Mouse (Mus musculus) intestine, embryonic 15.5 days (tissue): ENCODE data around the gene Man1a2. TPM values are rescaled to one million over a fixed set of nuclear protein-coding genes. Genes with fewer than 3 reads are reported as not detected.

Source experiments
- ATAC-seq: fragments of 200-750 bp; cut with Nextera tagmentation; 2 replicates; pipeline ENCODE4 v1.8.0; 2017; ENCODE audit warnings: moderate TSS enrichment, moderate library complexity
- H3K27ac ChIP-seq: fragments of 300-500 bp; sonication (generic); 2 replicates; pipeline ENCODE4 v1.5.1; 2015; ENCODE audit warnings: mild to moderate bottlenecking, inconsistent platforms
- H3K27me3 ChIP-seq: fragments of 300-500 bp; sonication (generic); replicated peaks from 2 replicates; pipeline ENCODE4 v1.6.1; 2015; ENCODE audit warnings: inconsistent platforms
- H3K36me3 ChIP-seq: fragments of 300-500 bp; sonication (generic); 2 replicates; pipeline ENCODE4 v1.6.1; 2015; ENCODE audit warnings: inconsistent platforms
- H3K4me1 ChIP-seq: fragments of 300-500 bp; sonication (generic); replicated peaks from 2 replicates; pipeline ENCODE4 v1.6.1; 2015; ENCODE audit warnings: inconsistent platforms
- H3K4me2 ChIP-seq: fragments of 300-500 bp; sonication (generic); replicated peaks from 2 replicates; pipeline ENCODE4 v1.6.1; 2015; ENCODE audit warnings: mild to moderate bottlenecking, inconsistent platforms
- H3K4me3 ChIP-seq: fragments of 300-500 bp; sonication (generic); replicated peaks from 2 replicates; pipeline ENCODE4 v1.5.1; 2015; ENCODE audit warnings: inconsistent platforms
- H3K9ac ChIP-seq: fragments of 300-500 bp; sonication (generic); 2 replicates; pipeline ENCODE4 v1.6.1; 2015; ENCODE audit warnings: inconsistent platforms
- H3K9me3 ChIP-seq: fragments of 300-500 bp; sonication (generic); 2 replicates; pipeline ENCODE4 v1.6.1; 2016; ENCODE audit warnings: inconsistent platforms
- WGBS: fragments of 180-500 bp; shearing (Covaris S2); methylation state at CpG from one replicate; pipeline ENCODE4 v1.1.7; 2015; 5-methylcytosine and 5-hydroxymethylcytosine counted together
- polyA plus RNA-seq: library from polyadenylated mRNA; unstranded; fragments of >200 nt; fragmentation: Nextera tagmentation; extraction: Ambion mirVana; gene quantifications from 2 replicates; pipeline ENCODE4 v1.2.1, GENCODE M21; 2015

Man1a2 gene
- polyA plus RNA-seq, 1 experiment from 2014 or later, result 88.8 TPM

DNA sequence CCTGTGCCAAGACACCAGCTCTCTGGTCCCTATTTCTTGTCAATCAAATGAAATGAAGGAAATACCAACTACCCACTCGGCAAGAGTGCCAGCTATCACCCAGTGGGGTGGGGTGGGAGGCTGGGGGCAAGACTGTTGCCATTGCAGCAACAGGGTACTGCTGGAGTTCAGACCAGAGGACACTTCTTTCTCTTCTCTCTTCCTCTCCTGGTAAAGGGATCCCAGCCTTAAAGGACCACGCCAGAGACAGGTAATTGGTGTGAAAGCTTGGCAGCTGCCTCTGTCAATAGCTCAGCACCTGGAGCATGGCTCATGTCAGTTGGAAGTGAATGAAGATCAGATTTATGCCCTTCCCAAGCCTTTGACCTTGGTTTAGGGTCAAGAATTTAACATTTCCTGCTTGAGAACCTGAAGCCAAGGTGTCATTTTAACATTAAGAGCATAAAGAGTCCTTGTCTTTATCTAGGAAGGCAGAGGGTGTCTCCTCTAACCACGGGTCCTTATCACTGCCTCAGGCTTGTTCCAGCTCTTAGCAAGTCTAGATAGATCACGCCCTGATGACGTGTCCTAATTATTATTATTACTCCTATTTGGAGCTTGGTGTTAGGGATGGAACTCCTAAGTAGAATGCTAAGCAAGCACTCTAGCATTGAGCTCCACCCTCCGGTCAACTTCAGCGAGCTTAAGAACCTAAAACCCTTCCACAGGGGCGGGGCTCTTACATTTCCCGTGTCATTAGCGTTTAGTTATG, 138.0 kb downstream of the Man1a2 start:
- Histone ChIP-seq H3K4me2 (no peak overlapping the region), H3K4me1 (no peaks in the 10 kb centered on the region), H3K27ac (no peak overlapping the region), H3K36me3 (no peaks in the 10 kb centered on the region), H3K4me3 (no peak overlapping the region), H3K9ac (no peak overlapping the region), H3K9me3 (no peaks in the 10 kb centered on the region), H3K27me3 (no peaks in the 10 kb centered on the region)
- 74% methylated on average over 10 of the region's 10 CpGs for WGBS
- peak; percentile 63; the same call in 1 of the 2 replicates for ATAC-seq

- H3K36me3 ChIP-seq, result no peaks in the 10 kb centered on the region
- 0 out of 2 replicates have a peak, but pooled peaks cover 4% of the 10 kb centered on the region for H3K4me1 ChIP-seq
- no peak overlapping the region for H3K27ac ChIP-seq
- no peaks in the 10 kb centered on the region for H3K9me3 ChIP-seq
- H3K9ac ChIP-seq, result no peak overlapping the region
- no peak overlapping the region for H3K4me2 ChIP-seq
- 92% methylated on average over 2 of the region's 2 CpGs for WGBS
- no peaks in the 10 kb centered on the region for H3K27me3 ChIP-seq
- no peak for ATAC-seq
- no peak overlapping the region for H3K4me3 ChIP-seq
Observed at GRCm38 (mm10) chr3:100536686-100537085, 148.6 kb downstream of the Man1a2 start.

GRCm38 (mm10) chr3:100535902-100536301, 149.4 kb downstream of the Man1a2 start:
- Histone ChIP-seq H3K4me2 (no peak overlapping the region), H3K4me1 (0 out of 2 replicates have a peak, but pooled peaks cover 4% of the 10 kb centered on the region)
- WGBS, result 54% methylated on average over 4 of the region's 4 CpGs

GRCm38 (mm10) chr3:100535298-100535697, 150.0 kb downstream of the Man1a2 start:
- Histone ChIP-seq H3K27me3 (no peaks in the 10 kb centered on the region), H3K9ac (no peak overlapping the region), H3K4me1 (0 out of 2 replicates have a peak, but pooled peaks cover 4% of the 10 kb centered on the region), H3K36me3 (no peaks in the 10 kb centered on the region), H3K27ac (no peak overlapping the region), H3K4me2 (no peak overlapping the region), H3K4me3 (no peak overlapping the region), H3K9me3 (no peaks in the 10 kb centered on the region)
- WGBS, result 57% methylated on average over 3 of the region's 3 CpGs
- no peak for ATAC-seq

More at GRCm38 (mm10) chr3:100535902-100536301, 149.4 kb downstream of the Man1a2 start:
- Histone ChIP-seq H3K4me3 (no peak overlapping the region), H3K9me3 (no peaks in the 10 kb centered on the region), H3K27me3 (no peaks in the 10 kb centered on the region), H3K36me3 (no peaks in the 10 kb centered on the region), H3K9ac (no peak overlapping the region), H3K27ac (no peak overlapping the region)
- ATAC-seq, result no peak

- 78% methylated on average over 3 of the region's 3 CpGs for WGBS
- Histone ChIP-seq H3K27me3 (no peaks in the 10 kb centered on the region), H3K9ac (no peak overlapping the region)
Observed at GRCm38 (mm10) chr3:100534394-100534793, 150.9 kb downstream of the Man1a2 start.

DNA sequence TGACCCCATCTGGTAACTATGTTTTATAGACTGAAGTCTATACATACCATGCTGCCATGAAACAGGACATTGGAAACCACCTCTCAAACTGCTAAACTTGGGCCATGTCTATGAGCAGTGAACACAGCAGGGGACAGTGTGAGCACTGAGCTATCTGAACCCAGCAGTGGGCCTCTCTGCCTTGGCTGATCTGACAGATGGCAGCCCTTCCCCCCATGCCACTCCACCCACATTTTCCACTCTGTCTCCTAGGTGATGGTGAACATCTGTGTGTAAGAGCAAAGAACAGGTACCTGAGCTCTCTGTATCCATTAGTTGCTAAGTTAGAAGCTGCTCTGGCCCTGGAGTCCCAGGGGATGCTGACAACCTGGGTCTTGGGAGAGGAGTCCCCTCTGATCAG, 151.9 kb downstream of the Man1a2 start:
- Histone ChIP-seq H3K36me3 (no peaks in the 10 kb centered on the region), H3K9me3 (no peaks in the 10 kb centered on the region), H3K4me3 (no peak overlapping the region), H3K9ac (no peak overlapping the region), H3K27me3 (no peaks in the 10 kb centered on the region), H3K27ac (no peak overlapping the region), H3K4me2 (no peak overlapping the region), H3K4me1 (0 out of 2 replicates have a peak, but pooled peaks cover 4% of the 10 kb centered on the region)
- no peak for ATAC-seq

More at GRCm38 (mm10) chr3:100534394-100534793, 150.9 kb downstream of the Man1a2 start:
- Histone ChIP-seq H3K4me2 (no peak overlapping the region), H3K36me3 (no peaks in the 10 kb centered on the region), H3K4me1 (0 out of 2 replicates have a peak, but pooled peaks cover 4% of the 10 kb centered on the region), H3K9me3 (no peaks in the 10 kb centered on the region), H3K4me3 (no peak overlapping the region), H3K27ac (no peak overlapping the region)
- no peak for ATAC-seq

DNA sequence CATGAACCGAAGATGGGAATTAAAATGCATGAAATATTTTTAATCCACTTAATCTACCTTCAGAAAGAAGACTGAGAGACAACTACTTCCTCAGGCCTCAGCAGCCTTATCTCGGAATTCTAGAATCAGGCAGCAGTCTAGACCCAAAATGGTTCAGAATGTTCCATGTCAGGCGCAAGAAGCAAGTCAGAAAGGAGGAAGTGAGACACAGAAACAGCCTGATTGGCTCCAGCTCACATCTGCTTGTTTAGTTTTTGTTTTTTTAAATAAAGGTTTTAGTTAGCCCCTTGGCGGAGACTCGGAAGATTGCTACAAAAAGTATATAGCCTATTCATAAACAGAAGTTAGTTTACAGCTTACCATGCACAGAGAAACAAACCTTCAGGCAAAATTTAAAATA, 154.4 kb downstream of the Man1a2 start:
- 80% methylated on average over 5 of the region's 5 CpGs for whole genome bisulfite sequencing
- Histone ChIP-seq H3K4me1 (0 out of 2 replicates have a peak, but pooled peaks cover 4% of the 10 kb centered on the region), H3K27me3 (no peaks in the 10 kb centered on the region), H3K27ac (no peak overlapping the region), H3K9ac (no peak overlapping the region), H3K36me3 (no peaks in the 10 kb centered on the region), H3K4me3 (no peak overlapping the region), H3K9me3 (no peaks in the 10 kb centered on the region), H3K4me2 (no peak overlapping the region)
- no peak for ATAC-seq

DNA sequence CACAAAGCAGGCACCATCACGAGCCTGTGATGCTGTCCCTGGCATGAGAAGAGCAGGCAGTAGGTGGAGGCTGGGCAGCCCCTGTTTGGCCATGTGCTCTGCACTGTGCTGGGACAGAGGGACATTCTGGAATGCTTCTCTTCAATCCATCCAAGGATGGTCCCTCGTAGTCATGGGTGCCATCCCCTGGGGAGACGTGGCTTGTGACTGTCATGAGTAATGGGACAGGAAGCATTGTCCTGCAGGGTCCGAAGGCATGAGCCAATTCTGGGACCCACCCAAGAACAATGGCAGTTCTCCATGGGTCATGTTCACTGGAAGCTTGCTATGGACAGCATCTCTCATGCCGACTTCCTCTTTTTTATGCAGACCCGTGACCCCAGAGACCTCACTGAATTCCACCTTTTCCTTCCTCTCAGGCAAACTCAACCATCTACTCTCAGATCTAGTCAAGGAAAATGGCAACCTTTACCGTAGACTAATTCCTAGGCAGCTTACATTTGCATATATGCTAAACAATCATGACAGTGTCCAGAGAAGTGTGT, 155.0 kb downstream of the Man1a2 start:
- no peak overlapping the region for H3K4me2 ChIP-seq
- no peak overlapping the region for H3K4me3 ChIP-seq
- WGBS, result 76% methylated on average over 7 of the region's 7 CpGs
- 0 out of 2 replicates have a peak, but pooled peaks cover 4% of the 10 kb centered on the region for H3K4me1 ChIP-seq
- no peak for ATAC-seq
- H3K27ac ChIP-seq, result no peak overlapping the region
- H3K9ac ChIP-seq, result no peak overlapping the region
- H3K9me3 ChIP-seq, result no peaks in the 10 kb centered on the region
- no peaks in the 10 kb centered on the region for H3K36me3 ChIP-seq
- H3K27me3 ChIP-seq, result no peaks in the 10 kb centered on the region

- Histone ChIP-seq H3K4me2 (no peak overlapping the region), H3K27me3 (no peaks in the 10 kb centered on the region), H3K27ac (no peak overlapping the region), H3K4me1 (no peaks in the 10 kb centered on the region), H3K9ac (no peak overlapping the region), H3K4me3 (no peak overlapping the region), H3K36me3 (no peaks in the 10 kb centered on the region), H3K9me3 (no peaks in the 10 kb centered on the region)
- no peak for ATAC-seq
- WGBS, result 76% methylated on average over 7 of the region's 7 CpGs
Observed at GRCm38 (mm10) chr3:100522671-100523070, 162.6 kb downstream of the Man1a2 start.

DNA sequence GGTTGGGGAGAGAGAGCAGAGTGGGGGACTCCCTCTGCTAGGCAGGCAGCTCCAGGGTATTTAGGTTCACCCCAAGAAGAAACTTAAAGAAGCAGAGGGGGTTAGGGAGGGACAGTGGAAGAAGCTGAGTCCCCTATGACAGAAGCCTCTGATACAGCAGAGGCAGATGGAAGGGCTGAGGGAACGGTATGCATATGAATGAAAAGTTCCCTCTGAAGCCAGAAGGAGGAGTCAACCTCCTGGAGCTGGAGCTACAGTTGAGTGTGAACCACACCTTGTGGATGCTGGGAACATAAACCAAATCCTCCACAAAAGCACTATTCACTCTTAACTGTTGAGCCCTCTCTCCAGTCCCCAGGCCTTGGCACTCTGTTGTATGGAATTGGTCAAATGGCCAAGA, 163.7 kb downstream of the Man1a2 start:
- Histone ChIP-seq H3K4me1 (no peaks in the 10 kb centered on the region), H3K4me3 (no peak overlapping the region), H3K9ac (no peak overlapping the region), H3K9me3 (no peaks in the 10 kb centered on the region), H3K4me2 (no peak overlapping the region), H3K27ac (no peak overlapping the region), H3K27me3 (no peaks in the 10 kb centered on the region), H3K36me3 (no peaks in the 10 kb centered on the region)
- no peak for ATAC-seq
- 52% methylated on average over 1 of the region's 1 CpGs for WGBS

- 82% methylated on average over 5 of the region's 5 CpGs for WGBS
- Histone ChIP-seq H3K4me1 (no peaks in the 10 kb centered on the region), H3K27ac (no peak overlapping the region), H3K4me3 (no peak overlapping the region), H3K36me3 (no peaks in the 10 kb centered on the region), H3K9me3 (no peaks in the 10 kb centered on the region), H3K9ac (no peak overlapping the region), H3K27me3 (no peaks in the 10 kb centered on the region), H3K4me2 (no peak overlapping the region)
- ATAC-seq, result no peak
Observed at GRCm38 (mm10) chr3:100515754-100516141, 169.6 kb downstream of the Man1a2 start.

DNA sequence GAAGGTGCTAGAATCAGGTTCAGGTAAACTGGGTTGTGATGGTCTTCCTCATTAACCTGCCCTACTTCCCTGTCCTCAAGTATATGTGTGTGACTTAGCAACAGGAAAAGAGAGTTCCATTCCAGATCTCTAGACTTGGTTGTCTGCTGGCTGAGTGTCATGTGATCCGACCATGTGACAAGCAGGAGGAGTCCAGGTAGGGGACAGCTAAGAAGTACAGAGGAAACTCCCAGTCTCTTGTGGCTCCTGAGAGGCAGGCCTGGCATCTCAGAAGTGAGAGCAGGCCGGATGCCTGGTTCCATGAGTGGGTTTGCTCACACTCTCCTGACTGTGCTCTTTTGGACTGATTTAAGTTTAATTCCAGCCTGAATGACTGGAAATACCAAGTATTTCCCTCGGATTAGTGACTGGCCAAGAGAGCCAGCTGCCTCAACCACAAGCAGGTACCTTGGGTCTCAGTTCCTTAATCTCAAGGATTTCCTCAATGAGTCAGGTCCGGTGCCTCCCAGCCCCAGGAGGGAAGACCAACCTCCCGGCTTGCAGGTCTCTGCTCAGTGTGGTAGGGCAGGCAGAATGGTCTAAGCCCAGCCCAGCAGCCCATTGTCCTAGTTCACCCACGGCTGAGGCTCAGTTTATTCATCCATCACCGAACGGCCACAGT, 170.1 kb downstream of the Man1a2 start:
- Histone ChIP-seq H3K36me3 (no peaks in the 10 kb centered on the region), H3K4me2 (no peak overlapping the region), H3K4me1 (no peaks in the 10 kb centered on the region), H3K9me3 (no peaks in the 10 kb centered on the region), H3K9ac (no peak overlapping the region), H3K4me3 (no peak overlapping the region), H3K27me3 (no peaks in the 10 kb centered on the region), H3K27ac (no peak overlapping the region)
- no peak for ATAC-seq
- 84% methylated on average over 8 of the region's 8 CpGs for WGBS
